Mouse (Mus musculus) R1 (cell line): Measurements from ENCODE around the gene B3galt5.

Source experiments
- DNase-seq: peaks from one replicate; pipeline ENCODE4 v3.0.0-alpha.2; 2018; ENCODE audit warnings: low read depth, low spot score

B3galt5 gene

GRCm38 (mm10) chr16:96341945-96342344 lies 106.3 kb downstream of the B3galt5 start:
- DNase-seq, result no peak

- DNase-seq, result peak; percentile 86
Measured at GRCm38 (mm10) chr16:96345117-96345516, 109.5 kb downstream of the B3galt5 start.

DNA sequence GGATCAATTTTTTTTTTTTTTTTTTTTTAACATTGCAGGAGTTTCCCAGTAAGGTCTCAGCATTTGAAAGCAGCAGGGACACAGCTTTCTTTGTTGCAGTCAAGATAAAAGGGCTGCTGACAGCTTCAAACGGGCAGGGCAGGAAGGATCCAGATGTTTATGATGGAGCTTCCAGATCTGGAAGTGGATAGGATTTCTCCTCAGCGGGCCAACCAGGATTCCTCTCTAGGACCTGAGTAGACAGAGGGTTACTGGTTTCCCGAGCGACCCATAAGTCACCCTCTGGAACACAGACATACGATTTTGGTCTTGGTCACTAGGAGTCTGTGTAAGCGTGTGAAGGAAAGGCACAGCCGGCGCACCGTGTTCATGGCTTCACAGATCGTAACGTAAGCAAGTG lies 112.5 kb downstream of the B3galt5 start:
- DNase-seq, result no peak

DNA sequence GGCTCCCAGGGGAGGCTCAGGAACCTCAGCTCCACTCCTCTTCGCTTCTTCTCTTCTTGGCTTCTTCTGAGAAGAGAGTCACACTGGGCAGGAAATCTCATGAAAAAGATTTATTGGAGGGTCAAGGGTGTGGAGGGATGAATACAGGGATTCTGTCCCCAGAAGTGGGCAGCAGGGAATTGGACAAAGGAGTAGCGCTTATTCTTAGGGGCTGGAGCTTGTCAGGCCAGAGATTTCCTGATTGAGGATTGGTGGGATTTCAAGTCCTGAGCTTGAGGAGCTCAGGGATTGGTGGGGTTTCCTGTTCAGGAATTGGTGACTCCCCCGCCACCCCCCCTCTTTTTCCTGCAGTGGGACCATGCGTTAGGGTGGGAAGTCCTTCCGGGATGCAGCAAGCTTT lies 113.2 kb downstream of the B3galt5 start:
- DNase-seq, result no peak

DNA sequence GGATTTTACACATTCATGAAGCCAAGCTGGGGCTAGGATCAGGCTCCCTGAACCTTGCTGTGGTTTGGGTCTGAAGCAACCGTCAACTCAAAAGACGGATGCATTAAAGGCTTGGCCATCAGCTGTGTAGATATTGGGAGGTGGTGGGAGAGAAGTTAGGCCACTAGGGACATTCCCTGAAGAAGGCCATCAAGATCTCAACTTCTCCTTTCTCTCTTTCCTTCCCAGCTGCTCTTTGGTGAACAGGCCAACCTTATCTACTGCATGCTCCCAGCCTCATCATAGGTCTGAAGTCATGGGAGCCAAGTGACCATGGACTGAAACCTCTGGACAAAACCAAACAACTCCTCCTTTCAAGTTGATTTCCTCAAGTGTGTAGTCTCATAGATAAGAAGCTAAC lies 115.9 kb downstream of the B3galt5 start:
- no peak for DNase-seq

DNA sequence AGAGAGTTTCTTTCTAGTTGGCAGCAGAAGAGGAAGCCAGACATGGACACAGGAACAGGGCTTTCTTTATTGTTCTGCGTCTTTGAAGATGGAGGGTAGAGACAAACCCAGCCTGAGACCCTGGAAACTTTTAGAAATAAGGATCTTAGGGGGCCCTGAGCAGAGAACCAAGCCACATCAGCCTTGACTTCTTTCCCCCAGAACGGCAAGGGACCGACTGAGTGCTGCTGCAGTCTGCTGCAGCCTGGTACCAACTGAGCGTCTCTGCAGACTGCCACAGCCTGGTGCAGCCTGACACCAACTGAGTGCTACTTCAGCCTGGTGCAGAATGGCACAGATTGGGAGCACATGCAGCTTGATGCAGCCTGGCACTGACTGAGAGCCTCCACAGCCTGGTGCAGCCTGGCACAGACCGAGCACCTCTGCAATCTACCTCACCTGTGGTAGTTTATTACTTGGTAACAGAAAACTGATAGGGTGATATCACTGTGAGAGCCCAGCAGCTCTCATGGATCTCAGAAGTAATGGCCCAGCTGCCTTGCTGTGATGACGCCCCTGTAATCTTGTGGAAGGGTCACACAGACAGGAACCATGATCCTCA lies 117.8 kb downstream of the B3galt5 start:
- DNase-seq, result no peak

GRCm38 (mm10) chr16:96353996-96354395 lies 118.4 kb downstream of the B3galt5 start:
- DNase-seq, result peak; percentile 86

GRCm38 (mm10) chr16:96357903-96358302 lies 122.3 kb downstream of the B3galt5 start:
- peak; percentile 89 for DNase-seq

GRCm38 (mm10) chr16:96361305-96362124 lies 125.9 kb downstream of the B3galt5 start:
- no peak for DNase-seq

- no peak for DNase-seq
Measured at GRCm38 (mm10) chr16:96362873-96363272, 127.3 kb downstream of the B3galt5 start.

- DNase-seq, result no peak
Measured at GRCm38 (mm10) chr16:96363277-96363676, 127.7 kb downstream of the B3galt5 start.

GRCm38 (mm10) chr16:96364870-96365269 lies 129.3 kb downstream of the B3galt5 start:
- no peak for DNase-seq
